Mouse (Mus musculus) C2C12 (cell line): ENCODE results near the gene Emp2.

Source experiments
- CEBPB ChIP-seq: IDR thresholded peaks from one replicate; pipeline ENCODE4 v1.6.1; 2011; ENCODE audit warnings: low read depth, mild to moderate bottlenecking, control low read depth, moderate library complexity
- CTCF ChIP-seq: IDR thresholded peaks from one replicate; pipeline ENCODE4 v1.5.1; 2011; ENCODE audit not compliant: control insufficient read depth, insufficient read depth, insufficient read length
- FOSL1 ChIP-seq: IDR thresholded peaks from one replicate; pipeline ENCODE4 v1.8.0; 2011; ENCODE audit warnings: mild to moderate bottlenecking, low read length; ENCODE audit not compliant: poor library complexity, insufficient read depth, severe bottlenecking
- MAX ChIP-seq: IDR thresholded peaks from one replicate; pipeline ENCODE4 v1.6.1; 2011; ENCODE audit warnings: mild to moderate bottlenecking, control low read depth
- MYOD1 ChIP-seq: IDR thresholded peaks from one replicate; pipeline ENCODE4 v1.6.1; 2011; ENCODE audit warnings: low read depth; ENCODE audit not compliant: control insufficient read depth, insufficient read length
- MYOG ChIP-seq: IDR thresholded peaks from one replicate; pipeline ENCODE4 v1.6.1; 2011; ENCODE audit not compliant: control insufficient read depth, insufficient read length; ENCODE audit errors: extremely low read depth
- USF1 ChIP-seq: IDR thresholded peaks from one replicate; pipeline ENCODE4 v1.6.1; 2011; ENCODE audit warnings: low read depth, mild to moderate bottlenecking, control low read depth, moderate library complexity

DNA sequence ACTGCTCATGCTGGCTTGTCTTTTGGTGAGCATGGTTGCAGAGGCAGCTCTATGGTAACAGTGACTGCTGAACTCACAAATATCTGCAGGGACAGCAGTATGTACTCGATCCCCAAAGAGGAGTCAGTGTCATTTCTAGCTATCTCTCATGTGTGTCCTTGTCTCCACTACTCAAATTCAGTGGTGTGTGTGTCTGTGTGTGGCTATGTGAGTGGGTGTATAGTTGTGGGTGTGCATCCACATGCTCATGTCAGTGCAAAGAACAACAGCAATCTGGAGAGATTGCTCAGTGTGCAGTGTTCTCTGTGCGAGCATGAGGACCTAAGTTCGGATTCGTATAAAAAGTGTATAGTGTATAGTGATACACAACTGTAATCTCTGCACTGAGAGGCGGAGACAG lies 24.8 kb upstream of the Emp2 start:
- TF ChIP-seq MAX = no peak
- TF ChIP-seq CTCF = no peak
- no peak for TF ChIP-seq CEBPB
- TF ChIP-seq USF1 = no peak
- no peak for TF ChIP-seq MYOD1
- TF ChIP-seq FOSL1 = no peak
- no peak for TF ChIP-seq MYOG
